Mouse (Mus musculus) olfactory bulb, adult 2 months (tissue): ENCODE measurements around the gene Tpk1.

Experiments used
- CTCF ChIP-seq: fragments of 200-500 bp; IDR thresholded peaks from 2 replicates; pipeline ENCODE4 v1.5.1; 2012; ENCODE audit warnings: low read depth, mild to moderate bottlenecking, low read length, moderate library complexity; ENCODE audit not compliant: insufficient read depth
- POLR2A ChIP-seq: fragments of 200-500 bp; IDR thresholded peaks from 2 replicates; pipeline ENCODE4 v1.6.1; 2012; ENCODE audit warnings: mild to moderate bottlenecking, low read depth, low read length, moderate library complexity; ENCODE audit not compliant: insufficient read depth

DNA sequence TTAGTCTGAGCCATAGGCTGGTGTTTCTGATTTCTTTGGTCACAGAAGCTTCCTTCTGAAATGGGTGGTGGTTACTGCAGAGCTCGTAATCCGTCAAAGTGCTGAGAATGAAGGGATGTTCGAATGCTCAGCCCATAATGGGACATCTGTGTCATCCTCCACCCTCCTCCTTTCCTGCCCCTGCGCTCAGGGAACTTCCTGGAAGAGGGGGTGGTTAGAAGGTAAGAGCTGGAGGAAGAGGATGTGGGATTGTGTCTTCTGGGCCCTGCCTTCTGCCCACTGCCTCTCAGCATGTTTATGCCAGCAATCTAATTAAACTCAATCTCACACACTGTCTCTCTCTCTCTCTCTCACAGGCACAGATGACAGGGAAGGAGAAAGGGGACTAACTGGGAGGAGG is 317.0 kb downstream of the Tpk1 start:
- no peak for TF ChIP-seq POLR2A
- TF ChIP-seq CTCF, result no peak
